Mouse (Mus musculus): Measurements from ENCODE around the gene Nsrp1.
A peak's percentile ranks its signal among the peaks of the same experiment; 100 is the strongest.
"Not testable (repeated sequence)": the region's sequence is repeated elsewhere in the genome, so short reads cannot be mapped to it uniquely, and the experiment has no call there.

Nsrp1 gene

DNA sequence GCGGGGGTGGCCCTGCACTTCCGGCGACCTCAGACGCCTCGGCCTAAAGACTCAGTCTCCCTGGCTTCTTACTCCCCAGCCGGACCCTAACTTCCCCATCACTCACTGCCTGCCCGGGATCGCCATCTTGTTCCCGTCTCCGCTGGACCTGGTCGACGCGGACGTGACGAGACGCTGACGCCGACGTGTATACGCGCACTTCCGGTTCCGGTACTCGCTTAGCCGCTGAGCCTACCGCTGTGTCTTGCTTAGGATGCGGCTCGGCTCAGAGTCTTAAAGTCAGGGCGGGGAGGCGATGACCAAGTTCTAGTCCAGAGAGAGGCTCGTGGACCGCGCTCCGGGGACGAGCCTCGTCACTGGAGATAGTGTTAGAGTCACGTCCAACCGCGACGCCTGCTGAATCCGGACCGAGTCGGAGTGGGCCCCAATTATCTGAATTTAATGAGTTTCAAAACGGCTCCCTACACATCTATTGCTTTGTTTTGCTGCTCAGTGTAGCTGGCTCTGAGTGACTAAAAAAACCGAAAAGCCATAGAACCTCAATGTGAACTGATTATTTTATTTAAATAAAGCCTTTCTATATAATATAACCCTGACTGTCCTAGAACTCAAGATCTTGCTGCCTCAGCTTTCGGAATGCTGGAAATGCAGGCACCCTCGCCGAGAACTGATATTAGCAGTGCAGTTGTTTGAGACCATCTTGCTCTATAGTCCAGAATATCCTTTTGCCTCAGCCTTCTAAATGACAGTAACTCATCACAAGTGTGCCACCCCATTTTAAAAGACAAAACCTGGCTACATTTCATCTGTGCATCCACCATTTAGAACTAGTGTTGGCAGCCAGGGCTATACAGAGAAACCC is at the start of gene Nsrp1:
Nsrp1 (minus strand) TSS at position 163 of the 862 bp plus-strand sequence.
- DNase-seq = peak; percentile 96 to 97

DNA sequence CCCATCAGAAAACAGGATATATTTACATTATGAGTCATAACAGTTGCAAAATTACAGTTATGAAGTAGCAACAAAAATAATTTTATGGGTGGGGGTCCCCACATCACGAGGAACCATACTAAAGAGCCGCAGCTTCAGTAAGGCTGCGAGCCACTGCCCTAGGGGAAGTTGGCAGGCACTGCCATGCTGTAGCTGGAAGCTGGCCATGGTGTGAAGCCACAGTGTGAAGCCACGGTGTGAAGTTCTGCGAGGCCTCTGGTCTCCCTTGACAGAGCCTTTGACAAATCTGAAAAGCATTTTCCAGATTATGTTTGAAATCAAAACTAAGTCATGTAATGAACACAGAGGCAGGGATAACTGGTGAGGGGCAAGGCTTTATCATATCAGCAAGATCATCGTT is 32.9 kb upstream of the Nsrp1 start:
- DNase-seq = no peak

DNA sequence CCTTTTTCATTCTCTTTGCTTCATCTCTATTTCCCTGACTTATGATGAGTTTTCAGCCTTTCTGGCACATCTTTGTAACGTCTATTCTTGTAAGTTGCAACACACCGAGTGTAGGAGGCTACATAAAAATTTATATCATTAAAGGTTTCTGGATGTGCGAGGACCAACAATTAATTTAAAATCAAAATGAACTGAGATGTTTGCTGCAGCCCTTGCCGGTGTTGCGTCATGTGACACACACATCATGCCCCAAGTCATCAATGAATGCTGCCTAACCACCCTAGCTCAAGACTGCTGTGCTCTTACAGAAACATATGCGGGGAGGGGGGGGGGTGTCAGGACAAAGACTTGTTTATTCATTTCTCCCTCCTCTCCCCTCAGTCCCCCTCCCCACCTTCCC is 30.2 kb upstream of the Nsrp1 start:
- no peak for DNase-seq

DNA sequence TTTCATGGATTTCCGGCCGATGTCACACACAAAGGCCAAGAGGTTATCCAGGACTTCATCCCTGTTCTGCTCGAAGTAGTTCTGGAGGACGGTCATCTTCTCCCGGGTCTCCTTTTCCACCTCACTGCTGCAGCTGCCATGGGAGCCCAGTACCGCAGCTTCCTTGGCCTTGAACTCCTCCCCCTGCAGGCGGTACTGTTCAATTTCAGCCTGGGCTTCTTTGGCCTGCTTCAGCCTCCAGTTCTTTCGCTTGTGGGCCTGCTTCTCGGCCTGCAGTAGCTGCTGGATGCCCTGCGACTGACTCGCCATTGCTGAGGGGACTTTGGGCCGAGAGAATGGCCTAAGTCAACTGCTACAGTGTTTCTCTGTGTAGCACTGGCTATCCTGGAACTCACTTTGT is 29.6 kb upstream of the Nsrp1 start:
- DNase-seq = not testable (repeated sequence)

DNA sequence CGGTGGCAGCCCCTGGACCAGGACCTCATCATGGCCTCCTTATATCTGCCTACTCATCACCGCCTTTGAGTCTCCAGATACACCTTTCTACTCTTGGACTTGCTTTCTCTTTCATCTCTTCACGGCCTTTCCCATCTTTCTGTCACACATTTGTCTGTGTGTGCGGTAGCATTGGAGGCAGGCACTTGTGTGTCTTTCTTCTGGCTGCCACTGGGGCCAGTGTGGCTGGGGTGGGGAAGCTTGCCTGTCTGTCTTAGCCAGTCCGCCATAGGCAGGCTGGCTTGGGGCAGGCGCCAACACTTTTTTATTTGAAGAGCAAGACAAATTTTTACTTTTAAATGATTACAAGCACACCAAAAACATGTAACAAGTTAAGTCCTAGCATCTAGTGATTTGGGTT is 28.7 kb upstream of the Nsrp1 start:
- no peak for DNase-seq

DNA sequence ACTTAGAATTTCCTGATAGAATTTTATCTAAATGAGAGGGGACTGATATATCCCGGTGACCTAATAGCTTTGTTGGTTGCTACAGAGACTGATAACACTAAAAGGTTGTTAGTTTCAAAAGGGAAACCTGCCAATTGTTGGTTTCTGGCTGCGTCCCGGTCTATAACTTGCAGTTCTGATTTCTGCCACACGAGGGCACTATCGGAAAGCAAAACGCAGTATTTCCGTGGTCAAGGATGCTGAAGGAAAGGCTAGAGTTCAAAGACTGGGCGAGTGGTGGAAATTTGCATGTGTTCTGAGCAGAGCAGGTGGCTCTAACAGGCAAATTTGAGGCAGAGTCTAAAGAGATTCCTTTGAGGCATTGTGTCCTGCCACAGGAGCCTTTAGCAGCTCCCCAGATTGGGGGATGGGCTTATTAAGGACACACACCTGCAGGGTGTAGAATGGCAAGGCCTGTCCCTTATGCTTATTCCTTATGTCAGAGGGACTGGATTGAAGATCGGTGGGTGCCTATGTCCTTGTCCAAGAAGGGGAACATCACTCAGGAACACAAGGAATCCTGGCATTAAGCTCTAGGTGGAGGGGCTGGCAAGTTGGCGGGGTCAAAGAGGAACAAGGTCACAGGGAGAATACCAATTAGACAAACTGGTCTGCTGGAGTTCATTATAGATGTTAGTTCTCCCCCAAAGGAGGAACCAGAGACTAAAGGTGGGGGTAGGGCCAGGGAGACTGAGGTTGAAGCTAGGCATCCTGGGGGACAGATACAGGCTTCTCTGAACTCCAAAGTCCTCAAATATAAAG is 22.1 kb upstream of the Nsrp1 start:
- peak; percentile 73 to 92 for DNase-seq

GRCm38 (mm10) chr11:77098332-77098972 is 20.2 kb upstream of the Nsrp1 start:
- no peak for DNase-seq

DNA sequence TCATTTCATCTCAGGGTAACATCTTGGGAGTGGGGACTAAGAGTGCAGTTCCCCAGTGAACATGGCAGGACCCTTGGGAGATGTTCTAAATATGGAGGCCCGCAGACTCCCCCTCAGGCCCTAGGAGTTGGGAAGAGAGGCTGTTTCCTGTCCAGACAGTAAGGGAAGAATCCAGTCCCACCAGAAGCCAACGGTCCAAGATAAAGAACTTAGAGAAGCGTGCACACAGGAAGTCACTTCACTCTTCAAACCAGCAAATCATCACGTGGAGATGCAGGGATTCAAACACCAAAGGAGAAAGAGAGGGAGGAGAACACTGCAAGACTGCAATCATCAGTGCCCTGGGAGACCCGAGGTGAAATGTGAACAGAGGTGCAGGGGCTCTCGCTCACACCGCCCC is 18.8 kb upstream of the Nsrp1 start:
- no peak for DNase-seq

DNA sequence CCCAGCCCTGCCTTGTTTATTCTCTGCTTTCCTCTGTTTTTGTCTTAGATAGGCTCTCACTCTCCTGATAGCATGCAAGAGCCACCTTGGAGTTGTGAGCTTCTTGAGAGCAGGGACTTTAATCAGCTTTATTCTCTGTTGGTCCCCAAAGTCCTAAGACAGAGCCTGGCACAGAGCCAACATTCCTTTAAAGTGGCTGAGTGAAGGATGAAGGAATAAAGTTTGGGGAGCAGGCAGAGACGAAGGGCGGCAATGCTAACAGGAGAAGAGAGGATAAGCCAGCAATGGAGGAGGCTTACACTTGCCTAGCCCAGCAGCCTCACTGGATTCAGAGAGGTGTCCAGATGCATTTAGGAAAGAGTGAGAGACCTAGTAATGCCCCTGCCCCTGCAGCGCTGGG is 18.3 kb upstream of the Nsrp1 start:
- peak; percentile 12 to 19 for DNase-seq

GRCm38 (mm10) chr11:77095206-77095605 is 17.0 kb upstream of the Nsrp1 start:
- DNase-seq = no peak

- DNase-seq = no peak
These were observed 15.9 kb upstream of the Nsrp1 start for GRCm38 (mm10) chr11:77094136-77094535.

DNA sequence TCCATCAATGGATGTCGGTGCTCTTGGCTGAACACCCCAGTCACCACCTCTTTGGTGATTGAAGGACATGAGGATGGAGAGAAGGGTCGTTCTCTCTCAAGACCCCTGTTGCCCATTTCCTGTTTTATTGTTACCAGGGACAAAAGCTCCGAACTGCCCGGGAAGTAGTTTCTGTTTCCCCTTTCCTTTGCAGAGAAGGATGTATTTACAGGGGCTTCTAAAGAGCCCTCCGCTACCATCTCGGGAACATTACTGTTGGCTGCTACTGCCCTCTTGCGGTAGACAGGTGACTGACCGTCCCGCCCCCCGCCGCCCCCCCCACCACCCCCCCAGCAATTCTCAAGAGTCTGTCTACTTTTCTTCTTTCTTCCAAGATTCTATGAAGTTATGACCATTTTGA is 15.0 kb upstream of the Nsrp1 start:
- peak; percentile 35 to 73 for DNase-seq

GRCm38 (mm10) chr11:77089162-77089561 is 10.9 kb upstream of the Nsrp1 start:
- DNase-seq = no peak

- no peak for DNase-seq
These were observed 8.8 kb upstream of the Nsrp1 start for GRCm38 (mm10) chr11:77087004-77087403.

DNA sequence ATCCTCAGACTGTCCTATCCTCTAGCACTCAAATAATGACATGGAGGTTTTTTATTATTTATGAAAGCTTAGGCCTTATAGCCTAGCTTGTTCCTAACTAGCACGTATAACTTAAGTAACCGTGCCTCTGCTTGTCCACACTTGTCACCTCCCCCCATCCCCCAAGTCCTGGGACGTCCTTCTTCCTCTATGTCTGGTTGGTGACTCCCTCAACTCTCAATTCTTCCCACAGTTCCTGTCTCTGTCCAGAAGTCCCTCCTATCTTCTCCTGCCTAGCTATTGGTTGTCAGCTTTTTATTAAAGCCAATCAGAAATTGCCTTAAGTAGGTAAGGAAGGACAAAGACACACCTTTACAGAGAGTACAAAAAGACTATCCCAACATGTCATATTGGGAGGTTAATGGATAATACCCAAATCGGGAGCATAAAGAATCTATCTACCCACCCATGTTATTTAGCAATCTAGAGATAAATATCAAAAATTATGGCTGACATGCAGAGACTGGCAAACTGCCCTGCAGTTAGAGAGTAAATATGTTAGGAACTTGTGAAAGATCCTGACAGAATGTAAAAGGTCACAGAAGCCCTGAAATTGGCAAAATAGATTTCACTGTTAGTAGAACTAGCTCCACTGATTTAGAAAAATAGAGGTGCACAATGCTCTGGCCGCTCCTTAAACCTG is 5.9 kb upstream of the Nsrp1 start:
- no peak for DNase-seq

DNA sequence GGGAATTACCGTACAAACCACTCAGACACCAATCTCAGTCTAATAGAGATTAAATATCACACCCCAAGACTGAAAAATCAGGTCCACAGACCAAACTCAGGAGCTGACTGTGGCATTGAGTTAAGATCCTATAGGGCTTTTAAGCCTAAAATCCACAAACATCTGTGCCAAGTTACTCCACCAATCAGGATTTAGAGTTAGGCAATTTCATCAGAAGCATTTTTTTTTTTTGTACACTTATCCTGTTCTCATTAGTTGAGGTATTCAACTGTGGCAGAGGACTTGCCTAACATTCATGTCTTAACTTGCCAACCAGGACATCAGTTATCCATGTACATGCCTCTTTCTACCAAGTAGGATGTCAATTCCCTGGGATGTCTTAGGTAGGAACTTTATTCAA is 1.1 kb upstream of the Nsrp1 start:
- DNase-seq = no peak

- peak in 1 of 2 experiments; percentile 26 for DNase-seq
These were observed 443 bp downstream of the Nsrp1 start for GRCm38 (mm10) chr11:77077792-77078191.

DNA sequence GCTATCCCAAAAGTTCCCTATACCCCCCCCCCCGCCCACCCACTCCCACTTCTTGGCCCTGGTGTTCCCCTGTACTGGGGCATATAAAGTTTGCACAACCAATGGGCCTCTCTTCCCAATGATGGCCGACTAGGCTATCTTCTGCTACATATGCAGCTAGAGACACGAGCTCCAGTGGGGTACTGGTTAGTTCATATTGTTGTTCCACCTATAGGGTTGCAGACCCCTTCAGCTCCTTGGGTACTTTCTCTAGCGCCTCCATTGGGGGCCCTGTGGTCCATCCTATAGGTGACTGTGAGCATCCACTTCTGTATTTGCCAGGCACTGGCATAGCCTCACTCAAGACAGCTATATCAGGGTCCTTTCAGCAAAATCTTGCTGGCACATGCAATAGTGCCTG is 904 bp downstream of the Nsrp1 start:
- not testable (repeated sequence) for DNase-seq

GRCm38 (mm10) chr11:77070721-77071120 is 7.5 kb downstream of the Nsrp1 start:
- DNase-seq = peak; percentile 3 to 70

DNA sequence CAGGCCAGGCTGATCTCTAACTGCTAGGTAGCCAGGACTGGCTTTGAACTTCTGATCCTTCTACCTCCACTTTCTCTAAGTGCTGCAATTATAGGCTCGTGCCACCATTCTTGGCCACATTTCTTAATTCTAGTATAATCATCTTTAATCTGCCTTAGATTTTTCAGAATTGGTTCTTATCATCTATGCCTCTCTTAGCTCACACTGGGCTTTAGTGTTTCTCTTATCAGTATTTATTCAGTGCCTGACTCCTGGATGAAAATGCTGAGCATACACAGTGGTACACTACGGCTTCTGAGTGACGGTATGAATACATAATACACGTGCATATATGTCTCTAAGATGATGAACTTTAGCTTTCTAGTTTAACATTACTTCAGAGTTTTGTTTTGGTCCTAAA is 9.4 kb downstream of the Nsrp1 start:
- DNase-seq = no peak

- DNase-seq = no peak
These were observed 14.8 kb downstream of the Nsrp1 start for GRCm38 (mm10) chr11:77063406-77063805.

DNA sequence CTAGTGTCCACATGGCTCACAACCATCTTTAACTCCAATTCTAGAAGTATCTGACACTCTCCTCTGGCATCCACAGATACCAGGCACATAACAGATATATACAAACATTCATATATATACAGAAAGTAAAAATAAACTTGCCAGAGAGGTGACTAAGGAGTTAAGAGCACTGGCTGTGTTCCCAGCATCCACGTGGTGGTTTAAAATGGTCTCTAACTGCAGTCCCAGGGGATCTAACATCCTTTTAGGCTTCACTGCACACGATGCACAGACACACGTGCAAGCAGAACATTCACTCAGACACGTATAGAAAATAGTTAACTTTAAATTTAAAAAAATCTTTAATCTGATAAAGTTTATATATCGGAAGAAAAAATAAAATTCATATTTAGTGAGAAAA is 16.3 kb downstream of the Nsrp1 start:
- peak; percentile 10 to 19 for DNase-seq

- DNase-seq = no peak
These were observed 35.4 kb downstream of the Nsrp1 start for GRCm38 (mm10) chr11:77042816-77043215.
